Mouse (Mus musculus) layer of hippocampus, postnatal 14 days (tissue): ENCODE results near the gene Tdrd1. TPM values are rescaled to one million over a fixed set of nuclear protein-coding genes. Genes with fewer than 3 reads are reported as not detected.
"Not testable (repeated sequence)": the region's sequence is repeated elsewhere in the genome, so short reads cannot be mapped to it uniquely, and the experiment has no call there.

Source experiments
- DNase-seq, 2 experiments: peaks; one replicate each; pipeline ENCODE4 v3.0.0; 2021 to 2022; ENCODE audit warnings: low spot score in 2 of 2, mixed read lengths in 1 of 2
- long read RNA-seq, 2 experiments: library from polyadenylated mRNA; stranded (forward); transcript quantifications; one replicate each; pipeline ENCODE4 v2.0.0; 2021
- total RNA-seq, 2 experiments: library from RNA; stranded (reverse); gene quantifications; 2 replicates each; pipeline ENCODE4 v1.2.3; 2021

The Tdrd1 gene
- total RNA-seq = under 1 TPM; 0.46 to 0.55 TPM
- long read RNA-seq, experiment 1 = 0 reads
- long read RNA-seq, experiment 2, partial matches to known transcripts = 0 of 2 reads
- long read RNA-seq, experiment 2, other reads (novel, unspliced or antisense) = 2 of 2 reads

- no peak for DNase-seq
Measured at GRCm38 (mm10) chr19:56826047-56826631, at the start of gene Tdrd1. Tdrd1 (plus strand) TSS chr19:56826209.

GRCm38 (mm10) chr19:56776719-56777382 is 49.2 kb upstream of the Tdrd1 start:
- peak in 1 of 2 experiments; percentile 55 for DNase-seq

GRCm38 (mm10) chr19:56778532-56778931 is 47.5 kb upstream of the Tdrd1 start:
- DNase-seq = not testable (repeated sequence)

- no peak for DNase-seq
Measured at GRCm38 (mm10) chr19:56787911-56788310, 38.1 kb upstream of the Tdrd1 start.

GRCm38 (mm10) chr19:56788952-56789351 is 37.1 kb upstream of the Tdrd1 start:
- DNase-seq = no peak

GRCm38 (mm10) chr19:56797376-56797775 is 28.6 kb upstream of the Tdrd1 start:
- no peak for DNase-seq

GRCm38 (mm10) chr19:56800226-56800625 is 25.8 kb upstream of the Tdrd1 start:
- DNase-seq = no peak

GRCm38 (mm10) chr19:56800930-56801655 is 24.9 kb upstream of the Tdrd1 start:
- DNase-seq = no peak

- DNase-seq = no peak
Measured at GRCm38 (mm10) chr19:56801656-56802351, 24.2 kb upstream of the Tdrd1 start.

- no peak for DNase-seq
Measured at GRCm38 (mm10) chr19:56802352-56802746, 23.7 kb upstream of the Tdrd1 start.

- DNase-seq = no peak
Measured at GRCm38 (mm10) chr19:56805366-56805765, 20.6 kb upstream of the Tdrd1 start.

- DNase-seq = no peak
Measured at GRCm38 (mm10) chr19:56807122-56807521, 18.9 kb upstream of the Tdrd1 start.

- DNase-seq = no peak
Measured at GRCm38 (mm10) chr19:56808771-56809170, 17.2 kb upstream of the Tdrd1 start.

- no peak for DNase-seq
Measured at GRCm38 (mm10) chr19:56810641-56811146, 15.3 kb upstream of the Tdrd1 start.

GRCm38 (mm10) chr19:56811590-56811989 is 14.4 kb upstream of the Tdrd1 start:
- peak; percentile 11 to 29 for DNase-seq

GRCm38 (mm10) chr19:56813360-56813759 is 12.6 kb upstream of the Tdrd1 start:
- no peak for DNase-seq

- DNase-seq = peak; percentile 15 to 37
Measured at GRCm38 (mm10) chr19:56817851-56818526, 8.0 kb upstream of the Tdrd1 start.

- DNase-seq = no peak
Measured at GRCm38 (mm10) chr19:56821040-56821797, 4.8 kb upstream of the Tdrd1 start.

GRCm38 (mm10) chr19:56821798-56822447 is 4.1 kb upstream of the Tdrd1 start, which contains the start of gene Ccdc186:
Ccdc186 (minus strand) TSS chr19:56822190.
- peak; percentile 95 for DNase-seq
